Mouse (Mus musculus): ENCODE results near the gene Snapc1.

Gene Snapc1

GRCm38 (mm10) chr12:73964291-73965281, at the start of gene Snapc1:
Snapc1 (plus strand) TSS chr12:73964481.
- DNase-seq (ENCODE audit: low spot score in 2 of 2), result peak; percentile 95 to 96

GRCm38 (mm10) chr12:73918479-73918878, 45.8 kb upstream of the Snapc1 start:
- DNase-seq (ENCODE audit: low spot score in 2 of 2), result no peak

- no peak for DNase-seq (ENCODE audit: low spot score in 2 of 2)
These were observed 34.0 kb upstream of the Snapc1 start for GRCm38 (mm10) chr12:73930266-73930665.

GRCm38 (mm10) chr12:73931274-73931673, 33.0 kb upstream of the Snapc1 start:
- DNase-seq (ENCODE audit: low spot score in 2 of 2), result no peak

- DNase-seq (ENCODE audit: low spot score in 2 of 2), result no peak
These were observed 29.8 kb upstream of the Snapc1 start for GRCm38 (mm10) chr12:73934528-73934927.

GRCm38 (mm10) chr12:73937353-73937752, 26.9 kb upstream of the Snapc1 start, which contains the start of gene Gm49321:
Gm49321 (plus strand) TSS chr12:73937653.
- DNase-seq (ENCODE audit: low spot score in 2 of 2), result no peak

GRCm38 (mm10) chr12:73939542-73939941, 24.7 kb upstream of the Snapc1 start:
- DNase-seq (ENCODE audit: low spot score in 2 of 2), result no peak

GRCm38 (mm10) chr12:73948415-73948814, 15.9 kb upstream of the Snapc1 start:
- no peak for DNase-seq (ENCODE audit: low spot score in 2 of 2)

- peak in 1 of 2 experiments; percentile 18 for DNase-seq (ENCODE audit: low spot score in 2 of 2)
These were observed 14.8 kb upstream of the Snapc1 start for GRCm38 (mm10) chr12:73949318-73950058.

- DNase-seq (ENCODE audit: low spot score in 2 of 2), result peak; percentile 18 to 30
These were observed 11.4 kb upstream of the Snapc1 start for GRCm38 (mm10) chr12:73952879-73953278.

- no peak for DNase-seq (ENCODE audit: low spot score in 2 of 2)
These were observed 10.7 kb upstream of the Snapc1 start for GRCm38 (mm10) chr12:73953420-73954186.

GRCm38 (mm10) chr12:73954785-73955184, 9.5 kb upstream of the Snapc1 start:
- no peak for DNase-seq (ENCODE audit: low spot score in 2 of 2)

- no peak for DNase-seq (ENCODE audit: low spot score in 2 of 2)
These were observed 6.6 kb upstream of the Snapc1 start for GRCm38 (mm10) chr12:73957676-73958075.

GRCm38 (mm10) chr12:73958830-73959229, 5.5 kb upstream of the Snapc1 start:
- no peak for DNase-seq (ENCODE audit: low spot score in 2 of 2)

- DNase-seq (ENCODE audit: low spot score in 2 of 2), result no peak
These were observed 4.9 kb downstream of the Snapc1 start for GRCm38 (mm10) chr12:73969142-73969541.

- DNase-seq (ENCODE audit: low spot score in 2 of 2), result no peak
These were observed 10.3 kb downstream of the Snapc1 start for GRCm38 (mm10) chr12:73974584-73974983.

- no peak for DNase-seq (ENCODE audit: low spot score in 2 of 2)
These were observed 13.9 kb downstream of the Snapc1 start for GRCm38 (mm10) chr12:73978144-73978543.

- no peak for DNase-seq (ENCODE audit: low spot score in 2 of 2)
These were observed 15.4 kb downstream of the Snapc1 start for GRCm38 (mm10) chr12:73979667-73980066.

- DNase-seq (ENCODE audit: low spot score in 2 of 2), result peak; percentile 55 to 65
These were observed 18.3 kb downstream of the Snapc1 start for GRCm38 (mm10) chr12:73982533-73982932.

GRCm38 (mm10) chr12:73986299-73986698, 22.0 kb downstream of the Snapc1 start:
- no peak for DNase-seq (ENCODE audit: low spot score in 2 of 2)

- DNase-seq (ENCODE audit: low spot score in 2 of 2), result no peak
These were observed 24.2 kb downstream of the Snapc1 start for GRCm38 (mm10) chr12:73988393-73989008.

All from frontal cortex, postnatal 14 days (tissue).